Mouse (Mus musculus): ENCODE measurements around the gene Etv6.

- TF ChIP-seq CTCF (IDR thresholded peaks at IDR 0.05; ENCODE audit: low read depth) (no peak), EP300 (IDR thresholded peaks at IDR 0.05; ENCODE audit: low read depth) (no peak)
Measured at GRCm38 (mm10) chr6:134051950-134052349, 16.4 kb downstream of the Etv6 start.

Measured in heart, postnatal 0 days (tissue).